Comparison of ENCODE assay signal across 10 mouse cellular contexts in the genomic region with DNA sequence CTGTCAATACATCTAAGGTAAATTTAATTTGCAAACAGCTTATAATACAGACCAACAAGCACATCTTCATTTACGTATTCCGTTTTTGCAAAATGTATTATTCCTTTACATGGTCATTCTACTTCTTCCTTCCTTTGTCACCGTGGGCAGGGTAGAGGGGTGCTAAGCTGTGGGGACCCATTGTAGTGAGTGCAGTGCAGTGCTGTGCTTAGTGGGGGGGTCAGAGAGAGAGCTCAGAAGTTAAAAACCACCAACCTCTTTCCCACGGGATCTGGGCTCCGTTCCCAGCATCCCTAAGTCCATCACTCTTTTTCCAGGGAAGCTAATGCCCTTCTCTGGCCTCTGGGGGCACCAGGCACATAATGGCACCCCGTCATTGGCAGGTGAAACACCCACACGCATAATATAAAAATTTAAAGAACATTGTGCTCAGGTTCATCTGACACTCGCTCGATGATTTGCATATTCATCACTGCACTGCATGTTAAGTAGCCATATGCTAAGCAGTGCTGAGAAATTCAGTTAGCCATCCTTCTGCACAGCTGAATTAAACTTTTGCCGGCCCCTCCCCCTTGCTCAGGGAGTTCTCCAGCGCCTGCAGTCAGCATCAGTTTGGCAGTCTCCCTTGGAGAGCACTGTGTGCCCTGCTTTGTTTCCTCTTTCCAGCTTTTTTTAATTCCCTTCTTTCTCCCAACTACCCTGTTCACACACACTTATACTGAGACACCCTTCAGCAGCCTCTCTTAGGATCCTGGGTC. TPM values are rescaled to one million over a fixed set of nuclear protein-coding genes. Genes with fewer than 3 reads are reported as not detected.
DNase-seq lines count a peak whose midpoint lies in the region; ATAC-seq and TF ChIP-seq lines count a peak whose summit lies in the region.
"Had no signal": no experiment of that assay in that cellular context is flagged by ENCODE, and none has a peak within 500 bp of the region (broad histone marks: within the 10 kb centered on the region; RNA-seq: fewer than 3 reads in every experiment).

No protein-coding gene starts in this region.

- intact Hi-C loops in left cerebral cortex, postnatal 36 days (cut with DNase I) = no loop called here

- H3K9me3 ChIP-seq in forebrain, postnatal 0 days (ENCODE audit: low read length) = no peaks in the 10 kb centered on the region

- 9% methylated on average over 11 of the region's 11 CpGs for WGBS in forebrain, postnatal 0 days

- H3K4me2 ChIP-seq in forebrain, postnatal 0 days (ENCODE audit: low read depth) = peak overlapping the region; percentile 34

- H3K9ac ChIP-seq in forebrain, postnatal 0 days = 0 out of 2 replicates have a peak overlapping the region, but pooled peaks have one; percentile 22

- peaks cover 17% of the 10 kb centered on the region for H3K4me1 ChIP-seq in forebrain, postnatal 0 days (ENCODE audit: insufficient read depth)

- 0 out of 2 replicates have a peak overlapping the region, but pooled peaks have one; percentile 2 for H3K4me3 ChIP-seq in forebrain, postnatal 0 days (ENCODE audit: low read depth, low read length)

- peak; percentile 68 for DNase-seq in layer of hippocampus, adult 11-12 months (ENCODE audit: low spot score)
- DNase-seq in layer of hippocampus, adult 9-10 months (ENCODE audit: low spot score) = no peak
- DNase-seq in forebrain, postnatal 0 days = peak; percentile 79
- peak; percentile 76 for DNase-seq in left cerebral cortex, postnatal 36 days (ENCODE audit: low spot score in 2 of 2)
- DNase-seq in right cerebral cortex, postnatal 25 days = peak; percentile 73
- DNase-seq in thymus, postnatal 10 days (ENCODE audit: low spot score in 2 of 2) = no peak
- no peak for DNase-seq in spleen, postnatal 10 days (ENCODE audit: low spot score in 2 of 2)

- ATAC-seq in forebrain, postnatal 0 days = peak; percentile 95
- no peak for ATAC-seq in cerebellum, adult (ENCODE audit: insufficient number of reproducible peaks, low FRiP score, low TSS enrichment)

- no peaks in the 10 kb centered on the region for H3K27me3 ChIP-seq in forebrain, postnatal 0 days (ENCODE audit: insufficient read depth, low read length)

- peak; percentile 21; the same call in 1 of the 2 replicates for TF ChIP-seq CTCF in forebrain, postnatal 0 days (IDR thresholded peaks at IDR 0.05; ENCODE audit: low read depth)

- H3K36me3 ChIP-seq in forebrain, postnatal 0 days (ENCODE audit: insufficient read depth) = no peaks in the 10 kb centered on the region

- H3K27ac ChIP-seq in forebrain, postnatal 0 days (ENCODE audit: low read depth, low read length) = peak overlapping the region; percentile 82

RNA-seq across cellular contexts. Expression of a gene that starts 48.2 kb away (rescaled TPM):
- not detected in 2 replicates for total RNA-seq in forebrain, postnatal 0 days (2014; rRNA removed)
- not detected in 2 replicates for polyA plus RNA-seq in forebrain, postnatal 0 days (2015; fragmentation: Nextera tagmentation; extraction: Ambion mirVana)
- not detected for total RNA-seq in left cerebral cortex, postnatal 36 days (2021)
- total RNA-seq: neutrophil, adult 5-6 weeks had no signal
- polyA plus RNA-seq: heart, postnatal 0 days had no signal

Comparison
In these comparisons a context has a peak if more than half of its experiments do, and no peak if none do; other contexts are left out.
1. DNase-seq: peak in layer of hippocampus, adult 11-12 months (single experiment), forebrain, postnatal 0 days (single experiment), left cerebral cortex, postnatal 36 days (2 of 2) and right cerebral cortex, postnatal 25 days (single experiment); none in layer of hippocampus, adult 9-10 months (single experiment), thymus, postnatal 10 days (0 of 2) and spleen, postnatal 10 days (0 of 2).